8 mouse cellular contexts compared by ENCODE assay signal in genomic region chr16:29837025-29837629, GRCm38 (mm10).
DNase-seq lines count a peak whose midpoint lies in the region; ATAC-seq and TF ChIP-seq lines count a peak whose summit lies in the region.

No protein-coding gene starts in this region.

- TF ChIP-seq CTCF in left cerebral cortex, adult 2 months (IDR thresholded peaks at IDR 0.05) = no peak

- no peak overlapping the region for H3K4me2 ChIP-seq in limb, embryonic 11.5 days (ENCODE audit: low read depth, severe bottlenecking)

- no peaks in the 10 kb centered on the region for H3K9me3 ChIP-seq in forebrain, embryonic 10.5 days
- no peaks in the 10 kb centered on the region for H3K9me3 ChIP-seq in limb, embryonic 11.5 days (ENCODE audit: control insufficient read depth, low read length)

- no peaks in the 10 kb centered on the region for H3K36me3 ChIP-seq in forebrain, embryonic 10.5 days (replicated peaks)
- no peaks in the 10 kb centered on the region for H3K36me3 ChIP-seq in limb, embryonic 11.5 days (ENCODE audit: control insufficient read depth, insufficient read depth, low read length)

- H3K4me3 ChIP-seq in left cerebral cortex, adult 2 months = peak overlapping the region; percentile 23; the same call in 1 of the 2 replicates
- H3K4me3 ChIP-seq in forebrain, embryonic 10.5 days = peak overlapping the region; percentile 41
- no peak overlapping the region for H3K4me3 ChIP-seq in limb, embryonic 11.5 days (ENCODE audit: low read depth, low read length)

- peaks cover 57% of the 10 kb centered on the region for H3K27me3 ChIP-seq in forebrain, embryonic 10.5 days (ENCODE audit: poor library complexity, severe bottlenecking)
- no peaks in the 10 kb centered on the region for H3K27me3 ChIP-seq in limb, embryonic 11.5 days (ENCODE audit: control insufficient read depth, insufficient read depth, low read length)

- WGBS in forebrain, embryonic 10.5 days = 8% methylated on average over 14 of the region's 14 CpGs
- 11% methylated on average over 14 of the region's 14 CpGs for WGBS in limb, embryonic 11.5 days

- no peak for ATAC-seq in limb, embryonic 11.5 days (ENCODE audit: insufficient number of reproducible peaks, low FRiP score, low TSS enrichment, low read depth)
- no peak for ATAC-seq in erythroid progenitor cell, adult 5-6 weeks (replicated peaks; ENCODE audit: low FRiP score, poor library complexity, severe bottlenecking)

- peak in 1 of 2 experiments; percentile 45 for DNase-seq in left cerebral cortex, adult 2 months (ENCODE audit: extremely low spot score in 1 of 2, low spot score in 2 of 2)
- no peak for DNase-seq in left cerebral cortex, adult 11 months (ENCODE audit: low spot score)
- peak; percentile 64 for DNase-seq in forebrain, embryonic 10.5 days (ENCODE audit: extremely low spot score, low spot score)
- peak; percentile 66 for DNase-seq in limb, embryonic 11.5 days (ENCODE audit: low spot score)
- DNase-seq in right cerebral cortex, postnatal 4 days = peak; percentile 33
- no peak for DNase-seq in ovary, postnatal 36 days (ENCODE audit: low spot score)
- DNase-seq in cerebellum, adult 11-12 months = no peak

- no peak overlapping the region for H3K27ac ChIP-seq in left cerebral cortex, adult 2 months
- peak overlapping the region; percentile 85 for H3K27ac ChIP-seq in forebrain, embryonic 10.5 days
- no peak overlapping the region for H3K27ac ChIP-seq in limb, embryonic 11.5 days (replicated peaks; ENCODE audit: low read depth, low read length)

- H3K9ac ChIP-seq in limb, embryonic 11.5 days (ENCODE audit: low read length) = no peak overlapping the region

- H3K4me1 ChIP-seq in forebrain, embryonic 10.5 days = peaks cover 82% of the 10 kb centered on the region
- H3K4me1 ChIP-seq in limb, embryonic 11.5 days (ENCODE audit: control insufficient read depth, insufficient read depth, low read length) = peaks cover 32% of the 10 kb centered on the region

- intact Hi-C loops in left cerebral cortex, adult 2 months (cut with DNase I) = loop anchor here (5.0 kb wide), 2 partner anchors 110 to 170 kb away; no protein-coding TSS in a partner anchor

Comparison
In these comparisons a context has a peak if more than half of its experiments do, and no peak if none do; other contexts are left out.
1. DNase-seq: peak in forebrain, embryonic 10.5 days (single experiment), limb, embryonic 11.5 days (single experiment) and right cerebral cortex, postnatal 4 days (single experiment); none in left cerebral cortex, adult 11 months (single experiment), ovary, postnatal 36 days (single experiment) and cerebellum, adult 11-12 months (single experiment).